Mouse (Mus musculus) brain, embryonic 14.5 days (tissue): ENCODE results near the gene Clec12b.

Experiments used
- CTCF ChIP-seq: fragments of 200-500 bp; IDR thresholded peaks from 2 replicates; pipeline ENCODE4 v1.5.1; 2012; ENCODE audit warnings: inconsistent platforms, mild to moderate bottlenecking, moderate library complexity, borderline replicate concordance; ENCODE audit not compliant: insufficient read depth, insufficient read length; ENCODE audit errors: extremely low read depth
- POLR2A ChIP-seq: fragments of 200-500 bp; IDR thresholded peaks from 2 replicates; pipeline ENCODE4 v1.6.1; 2012; ENCODE audit warnings: mild to moderate bottlenecking, inconsistent platforms, borderline replicate concordance; ENCODE audit not compliant: poor library complexity, insufficient read depth, insufficient read length, severe bottlenecking; ENCODE audit errors: extremely low read depth

GRCm38 (mm10) chr6:129425812-129426211 is 40.1 kb upstream of the Clec12b start:
- TF ChIP-seq POLR2A (no peak), CTCF (no peak)
